Mouse (Mus musculus): ENCODE measurements around the gene Vnn3.

The Vnn3 gene

GRCm38 (mm10) chr10:23851228-23851912 lies at the start of gene Vnn3:
Gene Vnn3 (plus strand): TSS chr10:23851462.
- DNase-seq = no peak

GRCm38 (mm10) chr10:23802911-23803310 lies 48.4 kb upstream of the Vnn3 start:
- DNase-seq = no peak

GRCm38 (mm10) chr10:23804665-23805064 lies 46.6 kb upstream of the Vnn3 start:
- no peak for DNase-seq

- no peak for DNase-seq
Measured at GRCm38 (mm10) chr10:23806201-23806600, 45.1 kb upstream of the Vnn3 start.

GRCm38 (mm10) chr10:23811635-23812437 lies 39.4 kb upstream of the Vnn3 start:
- peak; percentile 22 to 73 for DNase-seq

- no peak for DNase-seq
Measured at GRCm38 (mm10) chr10:23812438-23812759, 38.9 kb upstream of the Vnn3 start.

- DNase-seq = no peak
Measured at GRCm38 (mm10) chr10:23812852-23813766, 38.2 kb upstream of the Vnn3 start.

- DNase-seq = peak; percentile 30 to 80
Measured at GRCm38 (mm10) chr10:23815168-23815567, 36.1 kb upstream of the Vnn3 start.

GRCm38 (mm10) chr10:23816241-23816640 lies 35.0 kb upstream of the Vnn3 start:
- DNase-seq = no peak

DNA sequence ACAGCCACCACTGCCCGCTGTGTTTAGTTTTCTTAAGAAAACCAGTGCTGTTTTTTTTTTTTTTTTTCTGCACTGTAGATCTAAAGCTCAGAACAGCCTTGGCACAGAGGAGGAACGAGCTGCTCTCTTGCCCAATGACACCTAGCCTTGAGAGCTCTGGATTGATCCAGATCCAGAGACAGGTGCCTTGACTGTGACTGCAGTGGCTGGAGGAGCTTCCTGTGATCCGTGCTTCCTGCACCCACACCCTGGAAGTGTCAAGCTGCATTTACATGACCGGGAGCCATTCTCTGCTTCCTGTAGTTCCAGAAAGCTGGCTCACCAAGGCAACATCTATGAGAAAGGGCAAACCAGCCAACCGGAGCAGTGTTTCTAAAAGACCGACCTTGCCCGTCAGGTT lies 24.7 kb upstream of the Vnn3 start:
- DNase-seq = no peak

- no peak for DNase-seq
Measured at GRCm38 (mm10) chr10:23836003-23836964, 15.0 kb upstream of the Vnn3 start.

DNA sequence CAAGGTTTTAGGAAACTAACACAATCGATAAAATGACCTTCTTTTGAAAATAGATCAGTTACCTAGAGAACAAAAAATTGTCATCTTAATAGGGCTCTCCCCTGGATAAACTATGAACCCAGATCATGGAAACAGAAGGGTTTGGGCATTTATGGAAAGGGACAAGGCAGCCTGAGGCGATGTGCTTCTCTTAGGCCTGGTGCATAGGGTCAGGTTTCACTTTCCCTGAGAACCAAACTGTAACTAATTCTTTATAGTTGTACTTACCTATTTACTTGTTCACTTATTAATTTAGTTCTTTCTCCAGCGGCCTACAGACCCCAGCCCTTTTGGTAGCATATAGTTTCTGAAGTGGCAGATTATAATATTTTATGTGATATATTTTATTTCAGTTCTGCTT lies 14.1 kb upstream of the Vnn3 start:
- no peak for DNase-seq

GRCm38 (mm10) chr10:23838910-23839309 lies 12.4 kb upstream of the Vnn3 start:
- DNase-seq = no peak

GRCm38 (mm10) chr10:23839368-23839767 lies 11.9 kb upstream of the Vnn3 start:
- peak; percentile 26 to 39 for DNase-seq

GRCm38 (mm10) chr10:23840496-23840895 lies 10.8 kb upstream of the Vnn3 start:
- no peak for DNase-seq

DNA sequence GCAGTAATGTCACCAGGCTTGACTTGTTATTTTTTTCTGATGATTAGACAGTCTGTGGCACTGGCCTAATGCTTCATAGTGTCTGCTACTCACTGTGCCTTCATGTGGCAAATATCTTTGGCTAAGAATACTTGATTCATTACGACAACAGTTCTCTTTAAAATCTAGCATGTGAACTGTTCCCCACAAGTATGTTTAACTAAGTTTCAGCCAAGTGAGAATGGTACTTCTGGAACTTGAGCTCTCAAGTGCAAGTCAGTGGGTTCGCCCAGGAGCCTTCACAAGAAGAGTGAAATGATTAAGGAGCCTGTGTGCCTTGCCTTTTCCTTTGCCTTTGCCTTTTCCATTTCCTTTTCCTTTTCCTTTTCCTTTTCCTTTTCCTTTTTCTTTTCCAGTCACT lies 834 bp downstream of the Vnn3 start:
- DNase-seq = peak; percentile 28 to 34

DNA sequence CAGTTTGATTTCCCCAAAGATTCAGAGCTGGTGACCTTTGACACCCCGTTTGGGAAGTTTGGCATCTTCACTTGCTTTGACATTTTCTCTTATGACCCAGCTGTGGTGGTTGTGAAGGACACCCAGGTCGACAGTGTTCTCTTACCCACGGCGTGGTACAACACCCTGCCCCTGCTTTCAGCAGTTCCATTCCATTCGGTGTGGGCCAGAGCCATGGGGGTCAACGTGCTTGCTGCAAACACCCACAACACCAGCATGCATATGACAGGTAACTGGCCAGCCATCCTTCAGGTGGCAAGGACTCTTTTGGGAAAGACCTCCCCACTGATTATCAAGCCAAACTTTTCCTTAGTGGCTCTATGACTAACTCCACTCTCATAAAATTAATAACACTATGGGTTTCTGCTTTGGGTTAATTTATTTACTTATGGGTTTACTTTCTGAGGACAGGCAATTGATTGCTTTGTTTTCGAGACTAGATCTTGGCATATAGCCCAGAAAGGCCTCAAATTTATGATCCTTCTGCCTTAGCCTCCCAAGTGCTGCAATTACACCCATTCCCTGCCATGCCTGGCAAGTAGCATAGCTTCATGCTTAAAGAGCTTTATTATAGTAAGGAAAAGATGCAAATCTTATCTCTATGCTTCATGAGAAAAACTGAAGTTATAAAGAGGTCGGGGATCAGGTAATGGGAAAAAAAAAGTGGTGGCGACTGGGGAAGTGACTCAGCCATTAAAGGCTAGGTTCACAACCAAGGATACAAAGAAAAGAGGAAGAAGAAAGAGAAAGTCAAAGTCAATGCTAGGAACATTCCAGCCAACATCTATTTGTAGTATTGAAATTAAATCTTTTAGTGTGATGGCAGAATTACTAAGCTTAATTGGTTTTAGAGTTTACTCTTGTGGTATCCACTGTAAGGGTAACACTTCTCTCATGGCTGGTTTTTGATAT lies 13.4 kb downstream of the Vnn3 start:
- no peak for DNase-seq

DNA sequence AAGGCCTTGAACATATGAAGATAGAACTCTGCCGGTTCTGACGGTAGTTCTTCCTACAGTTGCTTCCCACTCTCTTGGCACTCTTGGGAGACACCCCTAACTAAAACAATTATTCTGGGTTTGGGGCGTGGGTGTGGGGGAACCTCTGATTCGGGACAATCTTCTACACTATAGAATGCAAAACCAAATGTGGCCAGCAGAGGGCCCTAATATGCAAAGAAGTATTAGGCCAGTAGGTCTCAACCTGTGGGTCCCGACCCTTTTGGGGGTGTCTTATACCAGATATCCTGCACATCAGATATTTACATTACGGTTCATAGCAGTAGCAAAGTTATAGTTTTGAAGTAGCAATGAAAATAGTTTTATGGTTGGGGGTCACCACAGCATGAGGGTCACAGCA lies 29.4 kb downstream of the Vnn3 start:
- peak in 1 of 2 experiments; percentile 20 for DNase-seq

DNA sequence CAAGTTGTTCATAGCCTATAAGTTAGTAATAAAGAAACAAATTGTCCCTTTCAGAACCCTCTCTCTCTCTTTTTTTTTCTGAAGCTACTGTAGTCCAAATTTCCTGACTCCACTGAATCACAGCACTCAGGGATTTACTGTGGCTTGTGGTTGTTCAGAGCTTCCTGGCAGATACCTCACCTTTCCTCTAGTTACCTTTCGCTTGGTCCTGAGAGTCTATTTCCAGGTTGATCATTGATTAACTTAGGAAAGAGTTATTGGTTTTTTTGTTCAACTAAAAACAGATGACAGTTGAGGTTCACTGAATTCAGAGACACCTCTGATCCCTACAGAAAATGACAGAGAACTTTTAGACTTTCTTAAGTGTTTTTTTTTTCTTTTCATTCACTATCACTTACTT lies 33.6 kb downstream of the Vnn3 start:
- no peak for DNase-seq

- DNase-seq = no peak
Measured at GRCm38 (mm10) chr10:23886060-23886459, 34.8 kb downstream of the Vnn3 start.

GRCm38 (mm10) chr10:23892987-23893386 lies 41.7 kb downstream of the Vnn3 start:
- DNase-seq = no peak
